Mouse (Mus musculus): Measurements from ENCODE around the gene 1700093K21Rik.
"Not testable (repeated sequence)": the region's sequence is repeated elsewhere in the genome, so short reads cannot be mapped to it uniquely, and the experiment has no call there.

The 1700093K21Rik gene

DNA sequence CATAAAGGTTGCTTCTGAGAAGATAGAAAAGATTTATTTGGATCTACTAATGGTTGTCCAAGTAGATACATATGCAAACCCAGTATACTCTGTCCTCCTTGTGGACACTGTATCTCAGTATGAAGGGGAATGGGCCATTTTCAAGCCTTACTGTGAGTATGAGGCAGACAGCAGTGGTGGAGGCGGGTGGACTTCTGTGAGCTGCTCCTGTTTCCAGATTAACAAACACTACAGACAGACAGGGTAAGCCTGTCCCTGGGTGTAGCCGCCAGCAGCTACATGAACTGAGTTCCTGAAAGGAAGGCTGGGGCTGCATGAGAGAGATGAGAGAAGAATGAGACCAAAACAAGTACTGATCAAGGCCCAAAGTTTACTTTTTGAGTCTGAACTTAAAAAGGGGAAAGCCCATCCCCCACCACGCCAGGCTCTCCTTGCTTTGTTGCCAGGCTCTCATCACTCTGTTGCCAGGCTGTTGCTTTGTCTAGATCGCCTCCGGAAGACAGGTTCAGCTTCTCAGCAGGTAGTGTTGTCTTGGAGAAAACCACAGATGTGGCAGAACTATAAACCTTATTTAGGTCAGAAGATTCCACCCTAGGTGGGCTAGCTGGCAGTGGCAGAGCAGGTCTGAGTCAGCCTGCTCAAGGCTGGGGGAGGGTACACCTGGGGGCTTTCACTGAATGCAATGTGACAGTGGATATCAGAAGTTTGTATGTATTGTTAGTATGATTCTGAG, at the start of gene 1700093K21Rik:
1700093K21Rik (minus strand) TSS at position 683 of the 733 bp plus-strand sequence.
- no peak for DNase-seq (ENCODE audit: extremely low read depth, low read depth, low spot score)

GRCm38 (mm10) chr11:23570130-23570529, 49.2 kb upstream of the 1700093K21Rik start:
- DNase-seq (ENCODE audit: extremely low read depth, low read depth, low spot score), result no peak

DNA sequence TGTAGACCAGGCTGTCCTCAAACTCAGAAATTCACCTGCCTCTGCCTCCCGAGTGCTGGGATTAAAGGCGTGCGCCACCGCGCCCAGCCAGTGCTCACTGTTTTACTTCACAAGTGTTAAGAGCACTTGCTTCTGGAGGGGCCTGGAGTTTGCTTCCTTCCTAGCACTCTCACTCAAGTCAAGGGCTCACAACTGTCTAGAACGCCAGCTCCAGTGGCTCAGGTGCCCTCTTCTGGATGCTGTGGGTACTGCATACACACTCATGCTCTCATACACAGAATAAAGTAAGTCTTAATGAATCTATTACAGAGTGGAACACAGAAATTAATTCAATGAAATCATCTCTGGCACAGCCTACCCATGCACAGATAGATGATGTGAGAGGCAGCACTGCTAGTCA, 44.8 kb upstream of the 1700093K21Rik start:
- DNase-seq (ENCODE audit: extremely low read depth, low read depth, low spot score), result no peak

DNA sequence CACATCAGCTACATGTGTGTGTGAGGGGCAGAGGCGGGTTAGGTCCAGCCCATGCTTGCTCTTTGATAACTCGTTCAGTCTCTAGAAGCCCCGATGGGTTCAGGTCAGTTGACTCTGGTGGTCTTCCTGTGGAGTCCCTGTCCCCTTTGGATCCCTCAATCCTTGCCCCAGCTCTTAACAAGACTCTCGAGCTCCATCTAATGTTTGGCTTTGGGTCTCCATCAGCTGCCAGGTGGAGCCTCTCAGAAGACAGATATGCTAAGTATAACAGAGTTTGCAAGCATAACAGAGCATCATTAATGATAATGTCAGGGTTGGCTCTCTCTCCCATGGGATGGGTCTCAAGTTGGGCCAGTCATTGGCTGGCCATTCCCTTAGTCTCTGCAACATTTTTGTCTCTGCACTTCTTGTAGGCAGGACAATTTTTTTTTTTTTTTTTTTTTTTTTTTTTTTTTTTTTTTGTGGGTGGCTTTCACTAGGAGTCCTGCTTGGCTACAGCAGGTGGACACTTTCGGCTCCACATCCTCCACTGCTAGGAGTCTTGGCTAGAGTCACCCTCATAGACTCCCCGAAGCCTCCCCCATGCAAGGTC, 36.2 kb upstream of the 1700093K21Rik start:
- no peak for DNase-seq (ENCODE audit: extremely low read depth, low read depth, low spot score)

- DNase-seq (ENCODE audit: extremely low read depth, low read depth, low spot score), result no peak
These were observed 16.5 kb upstream of the 1700093K21Rik start for GRCm38 (mm10) chr11:23537446-23537845.

GRCm38 (mm10) chr11:23518981-23519380, 2.0 kb downstream of the 1700093K21Rik start:
- DNase-seq (ENCODE audit: extremely low read depth, low read depth, low spot score), result no peak

GRCm38 (mm10) chr11:23515315-23515714, 5.6 kb downstream of the 1700093K21Rik start:
- no peak for DNase-seq (ENCODE audit: extremely low read depth, low read depth, low spot score)

- not testable (repeated sequence) for DNase-seq (ENCODE audit: extremely low read depth, low read depth, low spot score)
These were observed 6.2 kb downstream of the 1700093K21Rik start for GRCm38 (mm10) chr11:23514785-23515184.

DNA sequence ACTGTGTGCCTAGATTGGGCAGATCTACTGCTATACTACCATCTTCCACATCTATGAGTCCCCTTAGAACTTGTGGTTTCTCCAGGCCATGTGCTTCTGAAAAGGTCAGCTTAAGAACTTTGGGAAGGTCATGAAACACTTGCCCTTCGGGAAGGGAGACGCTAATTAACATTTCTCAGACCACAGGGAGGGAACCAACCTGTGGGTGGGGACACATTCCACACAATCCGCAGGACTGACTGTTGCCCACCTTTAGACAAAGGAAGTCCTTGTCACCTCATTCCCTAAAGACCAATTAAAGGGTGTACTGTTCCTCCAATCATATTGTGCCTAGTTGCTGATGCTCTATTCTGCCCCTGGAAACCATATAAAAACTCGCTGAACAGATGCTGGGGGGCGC, 16.2 kb downstream of the 1700093K21Rik start:
- not testable (repeated sequence) for DNase-seq (ENCODE audit: extremely low read depth, low read depth, low spot score)

DNA sequence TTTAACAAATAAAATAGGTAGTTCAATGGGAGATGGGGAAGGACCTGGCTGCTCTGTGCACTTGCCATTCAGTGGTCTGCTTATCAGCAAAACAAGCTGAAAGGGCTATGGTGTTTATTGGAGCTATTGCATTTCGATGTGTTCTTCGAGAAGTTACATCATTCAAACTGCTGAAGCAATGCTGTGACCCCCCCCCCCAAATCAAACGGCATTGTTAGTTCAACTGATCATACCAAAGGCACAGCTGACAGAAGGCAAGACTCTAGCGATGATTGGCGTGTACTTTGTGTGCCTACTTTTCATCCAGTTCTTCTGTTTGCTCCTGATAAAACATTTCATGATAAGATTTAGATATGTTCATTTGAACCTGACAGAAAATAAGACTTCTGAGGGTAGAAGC, 22.3 kb downstream of the 1700093K21Rik start:
- DNase-seq (ENCODE audit: extremely low read depth, low read depth, low spot score), result no peak

GRCm38 (mm10) chr11:23497718-23498509, 23.0 kb downstream of the 1700093K21Rik start, which contains the start of gene Ahsa2:
TSS of gene Ahsa2 (minus strand) at chr11:23498030.
- no peak for DNase-seq (ENCODE audit: extremely low read depth, low read depth, low spot score)

DNA sequence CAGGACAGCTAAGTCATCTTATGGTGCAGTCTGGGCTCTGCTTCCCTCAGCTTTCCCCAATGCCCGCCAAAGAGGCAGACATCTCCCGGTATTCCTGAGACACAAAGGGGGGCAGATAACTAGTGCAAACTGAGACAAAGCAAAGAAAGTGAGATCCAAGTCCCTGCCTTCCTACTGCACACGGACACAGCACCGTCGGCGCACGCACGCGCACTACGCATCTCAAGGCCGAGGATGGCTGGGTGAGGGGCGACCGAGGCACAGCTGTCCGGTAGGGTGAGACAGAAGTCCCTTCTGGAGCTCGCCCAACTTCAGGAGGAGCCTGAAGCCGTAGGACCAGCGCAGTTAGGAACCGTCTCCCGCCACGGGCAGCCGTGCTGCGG, 23.6 kb downstream of the 1700093K21Rik start:
- DNase-seq (ENCODE audit: extremely low read depth, low read depth, low spot score), result no peak

DNA sequence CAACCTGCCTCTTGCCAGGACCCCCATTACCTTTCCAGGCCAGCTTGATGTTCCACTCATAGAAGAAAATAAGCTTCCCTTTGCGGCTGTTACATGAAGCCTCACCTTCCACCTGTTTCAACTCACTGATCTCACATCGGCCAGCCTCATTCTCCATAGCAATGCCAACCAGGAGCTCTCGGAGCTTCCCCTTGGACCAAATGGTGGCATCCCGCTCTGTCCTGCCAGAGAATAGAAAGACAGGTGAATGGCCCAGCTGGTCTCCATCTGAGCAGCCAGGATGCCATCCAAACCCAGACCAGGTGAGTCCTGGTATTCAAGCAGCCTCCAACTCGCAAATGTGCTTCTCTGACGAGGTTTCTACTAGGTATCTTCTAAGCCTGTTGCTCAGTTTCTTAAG, 24.3 kb downstream of the 1700093K21Rik start:
- DNase-seq (ENCODE audit: extremely low read depth, low read depth, low spot score), result no peak

DNA sequence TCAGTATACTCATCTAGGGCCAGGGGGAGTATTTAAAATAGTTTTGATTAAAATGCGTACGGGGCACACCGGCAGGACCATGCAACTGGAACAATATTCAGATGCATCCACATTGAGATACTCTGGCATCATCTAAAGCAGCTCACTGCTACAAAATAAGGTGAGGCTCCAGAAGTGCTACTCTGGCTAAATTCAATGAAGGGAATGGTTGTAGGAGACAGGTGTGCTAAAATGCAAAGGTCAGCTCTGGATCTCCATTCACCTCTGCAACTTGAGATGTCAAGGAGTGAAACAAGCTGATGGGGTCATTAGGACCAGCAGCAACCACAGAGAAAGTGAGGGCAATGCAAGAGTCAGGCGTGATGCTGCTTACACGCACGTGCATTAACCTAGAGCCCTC, 25.7 kb downstream of the 1700093K21Rik start:
- no peak for DNase-seq (ENCODE audit: extremely low read depth, low read depth, low spot score)

DNA sequence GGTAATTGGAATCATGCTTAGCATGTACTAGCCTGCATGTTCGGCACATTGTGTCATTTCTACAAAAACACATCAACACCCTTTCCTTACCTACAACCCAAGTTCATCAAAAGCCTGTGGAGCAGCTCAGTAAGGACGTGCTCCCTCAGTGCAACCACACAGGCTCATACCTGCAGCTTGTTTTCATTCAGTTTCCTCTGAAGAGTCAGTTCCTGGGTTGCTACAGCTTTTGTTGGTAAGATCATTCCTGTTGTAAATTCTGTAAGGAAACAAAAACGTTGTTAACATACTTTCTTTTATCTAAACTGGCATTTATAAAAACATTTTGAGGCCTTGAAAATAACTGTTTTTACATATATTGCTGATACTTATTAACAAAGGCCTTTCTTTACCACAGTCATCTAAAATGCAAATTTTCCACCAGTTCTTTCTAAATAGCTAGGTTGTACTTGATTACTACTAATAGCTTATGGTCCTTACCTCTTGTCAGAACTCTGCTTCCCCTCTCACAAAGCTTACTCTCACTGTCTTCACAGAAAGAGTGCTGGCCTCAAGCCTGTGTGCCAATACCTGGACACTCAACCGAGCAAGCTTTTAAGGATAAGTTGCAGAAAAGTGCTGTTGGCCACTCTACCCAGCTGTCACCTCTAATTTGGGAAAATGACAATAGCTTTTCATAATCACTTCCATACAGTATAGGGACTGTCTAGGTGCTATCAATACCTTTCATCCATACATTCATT, 28.7 kb downstream of the 1700093K21Rik start:
- no peak for DNase-seq (ENCODE audit: extremely low read depth, low read depth, low spot score)

GRCm38 (mm10) chr11:23489955-23490354, 31.0 kb downstream of the 1700093K21Rik start:
- DNase-seq (ENCODE audit: extremely low read depth, low read depth, low spot score), result no peak
